Mouse (Mus musculus): ENCODE measurements at regions not wholly inside any gene's neighbourhood (a gene's known extent, or its start where the extent isn't known, plus 50 kb on each side); places are given as distances from the start of the nearest gene placed in this dataset.

DNA sequence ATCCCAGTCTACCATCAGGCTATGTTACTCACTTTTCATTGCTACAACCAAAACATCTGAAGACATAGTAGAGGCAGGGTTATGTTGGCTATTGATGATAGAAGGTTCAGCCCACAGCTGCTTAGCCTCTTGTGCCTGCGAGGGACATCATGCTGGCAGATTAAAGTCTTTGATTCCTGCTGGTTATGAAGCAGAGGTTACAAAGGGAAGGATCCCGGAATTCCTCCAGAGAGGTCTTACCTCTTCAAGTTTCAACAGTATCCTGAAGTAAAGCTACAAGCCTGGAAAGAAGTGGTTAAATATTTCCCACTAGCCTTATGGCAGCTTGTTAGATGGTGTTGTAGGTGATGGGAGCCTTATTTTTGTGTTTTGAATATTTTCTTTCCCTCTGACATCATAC, 58.6 kb upstream of the Shb start:
- DNase-seq (ENCODE audit: low read depth, low spot score), result no peak

GRCm38 (mm10) chr4:45588322-45588721, 56.1 kb upstream of the Shb start:
- no peak for DNase-seq (ENCODE audit: low read depth, low spot score)

- no peak for DNase-seq (ENCODE audit: low read depth, low spot score)
These were observed 54.9 kb upstream of the Shb start for GRCm38 (mm10) chr4:45587202-45587601.

DNA sequence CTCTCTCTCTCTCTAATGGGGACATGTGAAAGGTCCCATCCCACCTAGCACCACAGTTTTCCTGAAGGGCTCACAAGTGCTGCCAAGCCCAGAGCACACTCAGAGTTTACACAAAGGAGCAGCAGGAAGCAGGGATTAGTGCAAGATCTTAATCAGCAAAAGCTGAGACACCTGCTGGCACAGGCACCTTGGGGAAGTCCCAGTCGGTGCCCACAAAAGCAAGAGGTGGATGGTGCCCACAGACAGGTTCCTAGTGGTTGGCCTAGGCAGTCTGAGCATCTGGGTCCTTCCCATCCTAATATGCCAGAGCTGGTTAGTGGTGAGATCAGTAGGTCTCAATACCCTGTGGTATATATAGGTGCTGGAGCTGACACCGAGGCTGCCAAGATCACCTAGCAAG, 54.0 kb upstream of the Shb start:
- DNase-seq (ENCODE audit: low read depth, low spot score), result no peak

DNA sequence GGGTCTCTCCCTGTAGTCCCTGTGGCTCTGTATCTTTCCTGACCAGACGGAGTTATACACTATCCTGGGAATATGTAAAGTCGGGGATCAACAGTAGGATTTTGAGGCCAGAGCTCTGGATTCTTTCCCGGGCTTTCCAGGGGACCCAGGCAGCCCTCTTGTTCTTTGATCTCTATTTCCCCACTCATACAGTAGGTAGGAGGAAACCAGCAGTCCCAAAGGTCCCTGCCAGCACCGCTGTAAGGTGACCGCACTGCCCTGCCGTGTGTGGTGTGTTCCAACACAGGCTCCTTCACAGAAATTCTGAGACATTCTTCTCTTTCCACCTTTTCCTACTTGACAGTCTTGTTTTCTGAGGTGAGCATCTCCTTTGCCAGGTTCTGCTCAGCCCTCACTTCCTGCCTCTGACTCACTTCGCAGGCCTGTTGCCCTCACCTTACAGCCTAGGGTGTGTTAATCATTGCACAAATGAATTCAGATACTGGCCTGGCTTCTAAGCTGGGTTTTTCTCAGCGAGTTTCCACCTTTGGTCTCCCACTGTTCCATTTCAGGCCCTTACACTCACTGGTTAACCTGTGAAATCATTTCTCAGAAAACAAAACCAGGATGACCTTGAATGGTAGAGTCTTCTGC, 53.0 kb upstream of the Shb start:
- DNase-seq (ENCODE audit: low read depth, low spot score), result no peak

- no peak for DNase-seq (ENCODE audit: low read depth, low spot score)
These were observed 51.7 kb upstream of the Shb start for GRCm38 (mm10) chr4:45583966-45584365.

DNA sequence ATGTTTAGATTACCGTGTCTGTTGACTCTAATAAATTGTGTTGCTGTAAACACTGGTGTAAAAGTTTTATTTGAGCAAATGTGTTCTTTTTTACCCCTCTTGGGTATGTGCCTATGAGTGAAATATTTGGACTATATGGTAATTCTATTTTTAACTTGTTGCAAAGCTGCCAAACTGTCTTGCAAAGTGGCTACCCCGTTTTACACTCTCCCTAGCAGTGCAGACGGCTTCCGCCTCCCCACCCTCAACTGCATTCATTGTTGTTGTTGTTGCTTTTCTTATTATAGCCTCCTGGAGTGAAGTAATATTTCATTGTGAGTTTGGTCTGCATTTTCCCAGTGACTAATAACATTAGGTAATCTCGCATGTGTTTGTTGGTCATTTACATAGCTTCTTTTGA, 50.2 kb upstream of the Shb start:
- no peak for DNase-seq (ENCODE audit: low read depth, low spot score)

Data from forelimb bud, embryonic 11.5 days (tissue).